Mouse (Mus musculus): ENCODE measurements around the gene Vmn2r43.
"Not testable (repeated sequence)": the region's sequence is repeated elsewhere in the genome, so short reads cannot be mapped to it uniquely, and the experiment has no call there.

Vmn2r43 gene

DNA sequence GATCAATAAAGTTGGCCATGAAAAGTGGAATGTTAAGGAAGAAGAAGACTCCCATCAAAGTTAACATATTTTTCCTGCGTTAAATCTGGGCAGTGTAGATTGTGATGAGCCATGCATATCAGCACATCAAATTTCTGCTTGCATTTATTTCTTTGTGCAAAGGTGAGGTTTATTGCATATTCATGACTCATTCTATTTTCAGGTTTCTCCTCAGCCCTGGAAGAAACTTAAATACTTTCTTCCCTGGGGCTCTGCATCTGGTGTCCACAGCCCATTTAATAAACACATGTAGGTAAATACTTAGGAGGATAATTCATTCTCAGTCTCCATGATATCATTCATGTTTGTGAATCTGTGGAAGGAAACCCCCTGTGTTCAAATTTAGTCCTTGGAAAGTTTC lies at the start of gene Vmn2r43:
TSS of gene Vmn2r43 (minus strand) at position 101 of the 400 bp plus-strand sequence.
- TF ChIP-seq GATA4 (IDR thresholded peaks at IDR 0.05; ENCODE audit: insufficient replicate concordance, low read length) = not testable (repeated sequence)

DNA sequence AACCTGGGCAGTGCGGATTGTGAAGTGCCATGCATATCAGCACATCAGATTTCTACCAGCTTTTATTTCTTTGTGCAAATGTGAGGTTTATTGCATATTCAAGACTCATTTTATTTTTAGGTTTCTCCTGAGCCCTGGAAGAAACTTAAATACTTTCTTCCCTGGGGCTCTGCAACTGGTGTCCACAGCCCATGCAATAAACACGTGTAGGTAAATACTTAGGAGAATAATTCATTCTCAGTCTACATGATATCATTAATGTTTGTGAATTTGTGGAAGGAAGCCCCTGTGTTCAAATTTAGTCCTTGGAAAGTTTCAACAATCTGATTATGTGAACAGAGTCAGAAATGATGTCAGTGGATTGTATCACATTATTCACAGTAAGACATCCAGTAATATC lies 60.2 kb downstream of the Vmn2r43 start, which contains the start of gene Vmn2r42:
TSS of gene Vmn2r42 (minus strand) at position 101 of the 400 bp plus-strand sequence.
- TF ChIP-seq GATA4 (IDR thresholded peaks at IDR 0.05; ENCODE audit: insufficient replicate concordance, low read length) = not testable (repeated sequence)

Measured in liver, adult (tissue).